Mouse (Mus musculus) pancreas, adult 10 weeks (tissue): ENCODE measurements around the gene Pcdh10. TPM values are rescaled to one million over a fixed set of nuclear protein-coding genes. Genes with fewer than 3 reads are reported as not detected.

Experiments used
- polyA plus RNA-seq: library from polyadenylated mRNA; stranded (reverse); fragments of 350-450 nt; fragmentation: Illumina TruSeq; extraction: RNeasy Lipid Tissue Mini Kit (QIAGEN cat#74804); gene quantifications from one replicate; pipeline ENCODE4 v1.2.3, GENCODE M21; 2015; ENCODE audit warnings: low read depth, low replicate concordance; ENCODE audit not compliant: insufficient read depth

The Pcdh10 gene
- not detected for polyA plus RNA-seq

DNA sequence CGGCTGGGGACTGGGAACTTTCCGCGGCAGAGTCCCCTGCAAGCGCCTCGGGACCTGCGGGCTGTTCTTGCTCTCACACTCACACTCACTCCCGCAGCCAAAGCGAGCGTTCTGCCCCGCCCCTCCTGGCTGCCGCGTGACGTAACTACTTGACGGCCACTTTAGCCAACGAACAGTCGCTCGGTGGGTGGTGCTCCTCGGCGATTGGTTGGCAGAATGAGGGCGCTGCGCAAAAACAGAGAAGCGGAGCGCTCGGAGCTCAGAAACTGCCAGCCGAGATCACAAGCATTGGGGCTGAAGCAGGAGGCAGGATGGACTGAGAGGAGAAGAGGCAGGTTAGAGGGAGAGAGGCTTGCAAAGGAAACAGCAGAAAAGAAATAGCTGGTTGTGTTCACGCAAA lies at the start of gene Pcdh10:
Pcdh10 (plus strand) TSS at position 254 of the 400 bp plus-strand sequence.

